Mouse (Mus musculus) thymus, postnatal 36 days (tissue): ENCODE measurements around the gene Olfr606.
"Not testable (repeated sequence)": the region's sequence is repeated elsewhere in the genome, so short reads cannot be mapped to it uniquely, and the experiment has no call there.

Source experiments
- DNase-seq, 2 experiments: peaks; one replicate each; pipeline ENCODE4 v3.0.0; 2022; ENCODE audit warnings: mixed read lengths in 2 of 2

The Olfr606 gene

GRCm38 (mm10) chr7:103448746-103449145, at the start of gene Olfr606:
TSS of gene Olfr606 (plus strand) at chr7:103449046.
- DNase-seq: no peak

- DNase-seq: not testable (repeated sequence)
These were observed 42.3 kb upstream of the Olfr606 start for GRCm38 (mm10) chr7:103406521-103407055.

GRCm38 (mm10) chr7:103414772-103415171, 34.1 kb upstream of the Olfr606 start, which contains the start of gene Usp17lc:
TSS of gene Usp17lc (plus strand) at chr7:103415072.
- DNase-seq: not testable (repeated sequence)

- DNase-seq: no peak
These were observed 3.5 kb upstream of the Olfr606 start, which contains the start of gene Olfr605 for GRCm38 (mm10) chr7:103445339-103445738. TSS of gene Olfr605 (minus strand) at chr7:103445439.

GRCm38 (mm10) chr7:103460590-103460989, 11.7 kb downstream of the Olfr606 start:
- DNase-seq: no peak

GRCm38 (mm10) chr7:103469577-103469976, 20.7 kb downstream of the Olfr606 start, which contains the start of gene Olfr608:
TSS of gene Olfr608 (plus strand) at chr7:103469877.
- no peak for DNase-seq

- DNase-seq: not testable (repeated sequence)
These were observed 28.3 kb downstream of the Olfr606 start for GRCm38 (mm10) chr7:103477106-103477505.

- DNase-seq: no peak
These were observed 49.1 kb downstream of the Olfr606 start, which contains the start of gene Olfr609 for GRCm38 (mm10) chr7:103497962-103498361. TSS of gene Olfr609 (minus strand) at chr7:103498062.
